Mouse (Mus musculus) lung, adult 2 months (tissue): Measurements from ENCODE around the gene Gabrg3. TPM values are rescaled to one million over a fixed set of nuclear protein-coding genes. Genes with fewer than 3 reads are reported as not detected.

Experiments
- DNase-seq: peaks from one replicate; pipeline ENCODE4 v3.0.0; 2022
- H3K4me1 ChIP-seq: fragments of 200-500 bp; 2 replicates; pipeline ENCODE4 v1.6.1; 2011; ENCODE audit warnings: low read length; ENCODE audit not compliant: control insufficient read depth, insufficient read depth
- H3K4me3 ChIP-seq: fragments of 200-500 bp; replicated peaks from 2 replicates; pipeline ENCODE3; 2011; ENCODE audit warnings: low read depth, mild to moderate bottlenecking, control low read depth, low read length; ENCODE audit errors: extremely low read depth
- CTCF ChIP-seq: fragments of 200-500 bp; IDR thresholded peaks from 2 replicates; pipeline ENCODE4 v1.5.1; 2011; ENCODE audit warnings: mild to moderate bottlenecking, low read length, control low read depth; ENCODE audit not compliant: insufficient read depth
- POLR2A ChIP-seq: fragments of 200-500 bp; IDR thresholded peaks from 2 replicates; pipeline ENCODE4 v1.6.1; 2011; ENCODE audit warnings: low read depth, mild to moderate bottlenecking, control low read depth, low read length, borderline replicate concordance; ENCODE audit errors: extremely low read depth
- WGBS: fragments of 180-500 bp; shearing (Covaris S2); methylation state at CpG from one replicate; pipeline ENCODE4 v1.1.7; 2018; 5-methylcytosine and 5-hydroxymethylcytosine counted together
- polyA plus RNA-seq: library from polyadenylated mRNA; depleted of rRNA; stranded (reverse); fragments of >200 nt; gene quantifications from 2 replicates; pipeline ENCODE4 v1.2.3, GENCODE M21; 2012

The Gabrg3 gene
- polyA plus RNA-seq, 1 experiment, result not detected

DNA sequence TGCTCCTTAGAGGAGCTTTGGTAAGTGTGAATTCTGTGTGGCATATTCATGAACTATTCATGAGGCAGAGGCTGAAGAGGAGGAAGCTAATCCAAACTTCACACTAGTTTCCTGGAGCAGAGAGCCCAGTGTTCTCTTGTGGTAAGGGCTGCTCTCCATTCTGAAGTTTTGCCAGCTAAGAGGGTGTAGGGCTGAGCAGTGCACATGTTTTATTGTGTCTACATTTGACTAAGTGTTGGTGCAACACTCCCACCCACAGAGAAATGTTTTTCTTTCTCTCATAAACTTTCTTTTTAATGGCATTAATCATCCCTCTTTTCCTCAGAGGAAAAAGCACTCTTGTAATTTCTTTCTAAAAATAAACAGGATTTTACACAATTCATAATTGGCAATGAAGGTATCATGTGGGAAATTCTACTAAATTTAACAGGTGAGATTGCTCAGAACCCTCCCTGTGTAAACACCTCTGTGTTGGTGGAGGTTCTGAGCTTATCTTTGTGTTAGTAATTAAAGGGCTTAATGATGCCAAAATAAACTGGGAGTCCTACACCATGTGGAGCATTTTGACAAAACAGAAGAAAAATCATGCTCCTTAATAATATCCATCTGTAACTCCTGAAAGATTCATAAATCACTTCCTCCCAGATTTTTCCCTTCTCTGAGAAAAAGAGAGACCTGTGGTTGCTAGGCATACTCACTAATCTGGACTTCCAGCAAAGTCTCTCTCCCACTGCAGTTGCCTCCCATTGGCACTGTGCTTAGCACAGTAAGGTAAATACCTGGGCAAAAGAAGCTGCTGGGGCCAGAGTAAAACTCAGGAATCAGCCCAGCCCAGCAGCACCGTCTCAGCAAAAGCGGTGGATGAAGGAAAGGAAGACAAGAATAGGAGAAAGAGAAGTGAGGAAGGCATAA lies 389.0 kb downstream of the Gabrg3 start:
- H3K4me1 ChIP-seq, result no peaks in the 10 kb centered on the region
- WGBS, result 88% methylated on average over 2 of the region's 2 CpGs
- DNase-seq, result no peak
- TF ChIP-seq POLR2A (no peak), CTCF (no peak)
- H3K4me3 ChIP-seq, result no peak overlapping the region

DNA sequence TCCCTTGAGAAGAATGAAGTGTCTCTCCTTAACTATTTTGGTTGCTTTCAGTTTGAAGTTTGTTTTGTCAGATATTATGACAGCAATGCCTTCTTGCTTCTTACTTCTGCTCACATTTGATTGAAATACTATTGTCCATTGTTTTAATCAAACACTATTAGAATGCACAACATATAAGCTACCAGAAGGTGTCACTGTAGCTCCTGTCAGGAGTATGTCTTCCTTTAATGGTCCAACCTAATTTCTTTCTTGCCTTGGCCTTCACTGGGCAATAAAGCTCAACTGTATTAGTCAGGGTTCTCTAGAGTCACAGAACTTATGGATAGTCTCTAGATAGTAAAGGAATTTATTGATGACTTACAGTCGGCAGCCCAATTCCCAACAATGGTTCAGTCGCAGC lies 440.6 kb downstream of the Gabrg3 start:
- 83% methylated on average over 2 of the region's 2 CpGs for WGBS
- TF ChIP-seq CTCF (no peak), POLR2A (no peak)
- Histone ChIP-seq H3K4me1 (no peaks in the 10 kb centered on the region), H3K4me3 (no peak overlapping the region)
- no peak for DNase-seq

DNA sequence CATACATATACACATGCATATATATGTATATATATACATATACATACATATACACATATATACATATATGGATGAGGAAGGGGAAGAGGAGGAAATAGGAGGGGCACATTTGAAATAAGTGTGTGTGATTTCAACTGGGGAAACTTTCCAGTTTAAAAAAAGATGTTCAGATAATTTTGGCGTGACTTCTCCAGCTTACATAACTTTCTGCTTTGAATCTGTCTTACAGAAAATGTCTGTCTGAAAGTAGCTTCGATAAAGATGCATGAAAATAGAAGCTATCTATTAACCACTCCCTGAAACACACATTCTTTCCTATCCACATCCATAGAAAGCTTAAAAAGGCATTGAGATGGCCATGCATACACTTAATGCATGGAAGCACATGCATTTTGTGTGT lies 445.4 kb downstream of the Gabrg3 start:
- Histone ChIP-seq H3K4me3 (no peak overlapping the region), H3K4me1 (no peaks in the 10 kb centered on the region)
- 53% methylated on average over 2 of the region's 2 CpGs for WGBS
- no peak for DNase-seq
- no peak for TF ChIP-seq POLR2A

DNA sequence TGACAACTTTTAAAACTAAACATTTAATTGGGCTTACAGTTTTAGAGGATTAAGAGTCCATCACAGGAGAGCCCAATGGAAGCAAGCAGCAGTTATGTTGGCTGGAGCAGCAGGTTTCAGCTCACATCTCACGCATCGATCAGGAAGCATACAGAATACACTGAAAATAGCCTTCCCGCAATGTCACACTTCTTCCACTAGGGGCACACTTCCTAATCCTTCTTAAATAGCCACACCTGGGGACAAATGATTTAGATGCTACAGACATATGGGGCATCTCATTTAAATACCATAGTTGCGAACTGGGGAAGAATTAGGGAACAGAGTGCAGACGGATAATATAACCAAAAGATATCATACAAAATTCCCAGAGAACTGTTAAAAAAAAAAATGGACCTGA lies 449.0 kb downstream of the Gabrg3 start:
- WGBS, result 81% methylated on average over 5 of the region's 5 CpGs
- no peak for TF ChIP-seq CTCF
- TF ChIP-seq POLR2A, result no peak
- H3K4me1 ChIP-seq, result no peaks in the 10 kb centered on the region
- DNase-seq, result no peak
- H3K4me3 ChIP-seq, result no peak overlapping the region

DNA sequence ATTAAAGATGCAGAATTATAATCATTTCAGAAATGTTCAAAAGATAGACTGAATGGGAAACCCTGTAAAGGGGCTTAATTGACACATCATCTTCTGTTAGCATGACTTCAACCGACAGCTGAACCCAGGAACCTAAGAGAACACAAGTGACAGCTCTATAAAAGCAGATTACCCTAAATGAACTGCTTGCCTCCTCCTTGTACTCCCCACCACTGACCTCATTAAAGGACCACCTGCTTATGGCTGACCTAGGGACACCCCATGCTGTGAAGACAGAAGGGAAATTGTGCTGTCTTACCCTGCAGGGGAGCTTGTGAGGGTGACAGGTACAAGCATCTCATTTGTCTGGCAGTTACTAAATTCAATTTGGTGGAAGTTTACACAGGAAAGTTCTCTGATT lies 467.5 kb downstream of the Gabrg3 start:
- 87% methylated on average over 1 of the region's 1 CpGs for WGBS

DNA sequence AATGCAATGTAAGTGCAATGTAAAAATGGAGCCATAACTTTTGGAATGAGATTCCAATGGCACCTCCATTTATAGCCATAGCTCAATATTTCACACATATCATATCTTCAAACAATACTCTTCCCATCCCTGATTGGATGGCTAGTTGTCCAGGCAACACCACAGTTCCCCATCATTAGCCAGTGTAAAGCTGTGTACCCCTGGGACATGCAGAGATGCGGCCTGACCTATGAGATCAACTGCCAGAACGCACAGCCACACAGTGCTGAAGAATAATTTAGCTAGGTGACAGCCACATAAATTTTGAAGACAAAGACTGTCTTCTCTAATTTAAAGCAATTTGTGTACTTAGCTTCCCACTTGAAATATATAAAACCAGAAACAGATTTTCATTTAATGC lies 472.1 kb downstream of the Gabrg3 start:
- TF ChIP-seq CTCF, result no peak
- no peak for TF ChIP-seq POLR2A
- no peak for DNase-seq
- H3K4me3 ChIP-seq, result no peak overlapping the region
- no peaks in the 10 kb centered on the region for H3K4me1 ChIP-seq
- WGBS, result 80% methylated on average over 2 of the region's 2 CpGs

More for the DNA sequence above, 467.5 kb downstream of the Gabrg3 start:
- TF ChIP-seq POLR2A (no peak), CTCF (no peak)
- Histone ChIP-seq H3K4me1 (no peaks in the 10 kb centered on the region), H3K4me3 (no peak overlapping the region)
- no peak for DNase-seq

DNA sequence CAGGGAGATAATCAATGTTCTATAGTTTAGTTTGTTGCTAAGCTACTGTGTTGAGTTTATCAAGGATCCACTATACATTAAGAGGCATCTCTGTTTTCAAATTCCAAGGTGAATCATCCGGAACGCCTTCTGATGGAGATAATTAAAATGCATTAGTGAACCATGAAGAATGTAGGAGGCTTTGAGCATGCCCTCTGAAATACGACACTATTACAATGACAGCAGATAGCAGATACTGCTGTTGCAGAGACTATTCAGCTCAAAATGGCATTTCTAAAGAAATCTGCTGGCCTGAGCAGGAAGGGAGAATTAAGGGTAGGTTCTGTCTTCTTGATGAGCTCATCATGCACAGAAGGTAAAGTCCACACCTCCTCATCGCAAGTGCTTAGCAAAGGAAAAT lies 487.2 kb downstream of the Gabrg3 start:
- WGBS, result 70% methylated on average over 4 of the region's 4 CpGs
- H3K4me3 ChIP-seq, result no peak overlapping the region
- no peak for DNase-seq
- H3K4me1 ChIP-seq, result no peaks in the 10 kb centered on the region
- TF ChIP-seq POLR2A (no peak), CTCF (no peak)

DNA sequence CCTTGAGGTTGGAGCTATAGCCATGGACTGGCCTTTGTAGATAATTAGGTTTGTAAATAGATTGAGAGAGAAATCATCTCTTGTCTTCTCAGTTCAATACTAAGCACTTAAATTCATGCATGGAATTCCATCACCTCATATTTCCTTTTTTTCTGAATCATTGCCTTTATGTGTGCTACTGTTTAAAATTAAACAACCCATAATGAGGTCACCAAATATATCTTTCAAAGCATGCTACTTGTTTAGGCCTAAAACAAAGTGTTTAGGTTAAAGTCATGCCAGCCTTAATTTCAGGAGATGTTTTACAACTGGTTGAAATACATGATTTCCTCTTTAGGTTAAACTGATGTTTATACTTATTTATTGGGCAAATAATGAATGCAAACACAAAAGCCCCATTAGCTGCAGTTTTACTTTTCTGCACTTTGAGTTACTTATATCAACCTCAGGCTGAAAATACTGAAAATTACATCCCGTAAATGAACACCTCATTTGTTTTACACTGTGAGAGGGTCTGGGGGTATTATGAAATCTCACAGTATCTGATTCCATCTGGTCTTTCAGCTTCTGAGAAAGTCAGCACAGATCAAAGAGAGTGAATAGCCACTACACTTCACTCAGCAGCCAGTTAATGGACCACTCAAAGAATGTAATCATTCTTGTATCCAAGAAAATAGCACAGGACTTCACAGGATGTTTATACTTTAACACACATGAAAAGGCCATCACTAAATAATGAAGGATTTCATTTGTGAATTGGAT lies 519.5 kb downstream of the Gabrg3 start:
- no peak for DNase-seq
- 32% methylated on average over 1 of the region's 1 CpGs for WGBS
- Histone ChIP-seq H3K4me1 (no peaks in the 10 kb centered on the region), H3K4me3 (no peak overlapping the region)
- TF ChIP-seq CTCF (no peak), POLR2A (no peak)

DNA sequence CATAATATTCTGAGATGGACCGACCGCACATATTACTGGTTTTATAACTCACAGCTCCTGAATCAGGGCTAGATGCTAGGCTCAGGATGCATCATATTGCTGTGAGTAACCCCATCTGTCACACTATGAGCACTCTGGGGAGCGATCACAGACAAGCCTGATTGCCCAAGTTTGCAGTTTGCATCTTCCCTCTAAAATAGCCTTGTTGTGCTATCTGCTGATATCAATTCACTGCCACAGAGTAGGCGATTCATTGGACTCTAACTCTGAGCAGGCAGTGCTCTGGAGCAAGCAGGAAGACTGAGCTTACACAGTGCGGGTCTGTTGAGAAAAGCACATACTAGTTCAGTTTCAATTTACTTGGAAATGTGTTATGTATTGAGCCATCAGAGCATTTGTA lies 543.4 kb downstream of the Gabrg3 start:
- WGBS, result 83% methylated on average over 5 of the region's 5 CpGs
- DNase-seq, result no peak
- no peak for TF ChIP-seq POLR2A
- Histone ChIP-seq H3K4me1 (no peaks in the 10 kb centered on the region), H3K4me3 (no peak overlapping the region)

DNA sequence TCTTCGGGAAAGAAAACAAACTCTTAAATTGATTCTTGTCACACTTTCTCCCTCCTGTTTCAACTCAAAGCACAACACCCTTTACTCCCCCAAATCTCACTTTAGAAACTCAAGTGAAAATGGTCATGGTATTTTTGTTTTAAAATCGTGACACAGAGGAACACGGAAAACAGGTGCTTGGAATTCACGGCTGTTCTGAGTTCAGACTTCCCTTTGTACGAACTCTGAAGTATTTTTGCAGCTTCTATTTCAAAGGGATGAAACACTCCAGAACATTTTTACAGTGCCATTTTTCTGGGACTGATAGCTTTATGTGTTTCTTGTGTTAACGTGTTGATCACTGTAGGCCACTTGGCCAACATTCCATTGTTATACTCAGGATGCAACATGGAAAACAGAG lies 561.5 kb downstream of the Gabrg3 start:
- no peak for DNase-seq
- WGBS, result 75% methylated on average over 6 of the region's 6 CpGs
- no peak overlapping the region for H3K4me3 ChIP-seq
- no peak for TF ChIP-seq CTCF
- TF ChIP-seq POLR2A, result no peak
- H3K4me1 ChIP-seq, result no peaks in the 10 kb centered on the region
